8 mouse cellular contexts compared by ENCODE assay signal in the genomic region with DNA sequence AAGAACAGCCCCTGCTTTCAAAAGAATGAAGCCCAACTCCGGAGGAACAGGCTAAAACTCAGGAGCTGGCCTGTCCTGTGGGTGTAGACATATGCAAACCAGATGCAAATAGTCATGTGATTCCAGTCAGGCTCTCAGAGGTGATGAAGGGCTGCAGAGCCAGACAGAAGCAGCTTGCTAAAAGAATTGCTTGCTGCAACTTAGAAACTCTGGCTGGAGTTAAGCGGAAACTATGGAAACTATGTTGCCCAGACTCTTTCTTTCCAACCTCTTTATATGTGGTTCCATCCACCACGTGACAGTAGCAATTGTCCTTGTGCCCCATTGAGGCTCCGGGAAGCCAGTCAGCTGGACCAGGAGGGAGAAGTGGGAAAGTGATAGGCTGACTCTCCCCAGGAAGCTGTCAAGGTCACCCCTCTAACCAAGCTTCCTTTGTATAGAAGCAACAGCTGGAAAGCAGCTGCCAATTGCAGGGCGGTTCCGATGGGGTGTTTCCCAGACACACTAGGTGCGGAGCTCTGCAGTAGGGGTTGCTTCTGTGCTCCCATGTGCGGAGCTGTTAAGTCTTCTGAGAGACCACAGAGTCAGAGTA. TPM values are rescaled to one million over a fixed set of nuclear protein-coding genes. Genes with fewer than 3 reads are reported as not detected.
DNase-seq lines count a peak whose midpoint lies in the region; ATAC-seq lines count a peak whose summit lies in the region.

No protein-coding gene starts in this region.

- peak; percentile 88 for ATAC-seq in intestine, embryonic 14.5 days (replicated peaks; ENCODE audit: low FRiP score, low TSS enrichment, low read depth)

- peak overlapping the region; percentile 32 for H3K4me2 ChIP-seq in intestine, embryonic 14.5 days (ENCODE audit: low read length)

- H3K4me1 ChIP-seq in embryonic facial prominence, embryonic 10.5 days, result peaks cover 40% of the 10 kb centered on the region
- peaks cover 15% of the 10 kb centered on the region for H3K4me1 ChIP-seq in intestine, embryonic 14.5 days (replicated peaks; ENCODE audit: control insufficient read depth, insufficient read depth, low read length)

- no peaks in the 10 kb centered on the region for H3K27me3 ChIP-seq in embryonic facial prominence, embryonic 10.5 days (replicated peaks; ENCODE audit: low read depth, poor library complexity, severe bottlenecking)
- no peaks in the 10 kb centered on the region for H3K27me3 ChIP-seq in intestine, embryonic 14.5 days (replicated peaks; ENCODE audit: control insufficient read depth, insufficient read depth, low read length)

- peak overlapping the region; percentile 80 for H3K27ac ChIP-seq in embryonic facial prominence, embryonic 10.5 days (replicated peaks)
- peak overlapping the region; percentile 85 for H3K27ac ChIP-seq in intestine, embryonic 14.5 days (ENCODE audit: low read depth)

- H3K9ac ChIP-seq in intestine, embryonic 14.5 days (ENCODE audit: low read length), result no peak overlapping the region

- DNase-seq in NIH3T3 (ENCODE audit: low read depth), result peak; percentile 70
- peak; percentile 68 for DNase-seq in embryonic facial prominence, embryonic 10.5 days (ENCODE audit: low spot score)
- DNase-seq in intestine, embryonic 14.5 days (ENCODE audit: low spot score), result peak; percentile 69
- peak; percentile 35 for DNase-seq in lung, postnatal 36 days
- no peak for DNase-seq in gastrocnemius, adult 8-10 months (ENCODE audit: low spot score in 2 of 2)
- DNase-seq in thymus, postnatal 10 days (ENCODE audit: low spot score in 2 of 2), result no peak
- DNase-seq in cerebellum, postnatal 36 days, result no peak
- no peak for DNase-seq in right cerebral cortex, postnatal 25 days

- peak overlapping the region; percentile 36 for H3K4me3 ChIP-seq in embryonic facial prominence, embryonic 10.5 days
- H3K4me3 ChIP-seq in intestine, embryonic 14.5 days (ENCODE audit: low read depth, low read length), result no peak overlapping the region

- WGBS in embryonic facial prominence, embryonic 10.5 days, result 7% methylated on average over 8 of the region's 8 CpGs
- 7% methylated on average over 8 of the region's 8 CpGs for WGBS in intestine, embryonic 14.5 days

- H3K9me3 ChIP-seq in embryonic facial prominence, embryonic 10.5 days, result no peaks in the 10 kb centered on the region
- no peaks in the 10 kb centered on the region for H3K9me3 ChIP-seq in intestine, embryonic 14.5 days (ENCODE audit: control insufficient read depth, low read length)

- H3K36me3 ChIP-seq in embryonic facial prominence, embryonic 10.5 days (replicated peaks), result no peaks in the 10 kb centered on the region
- no peaks in the 10 kb centered on the region for H3K36me3 ChIP-seq in intestine, embryonic 14.5 days (ENCODE audit: control insufficient read depth, insufficient read depth, low read length)

RNA-seq across cellular contexts. Expression of a gene that starts 8.0 kb away (rescaled TPM):
- polyA plus RNA-seq in embryonic facial prominence, embryonic 10.5 days (2016; fragmentation: Nextera tagmentation; extraction: Ambion mirVana), result 21.1 and 23.5 TPM in 2 replicates
- polyA plus RNA-seq in intestine, embryonic 14.5 days (2014; fragmentation: Nextera tagmentation; extraction: Ambion mirVana), result 25.3 and 29.2 TPM in 2 replicates
- 10 to 100 TPM in 1 of 4 experiments, 1 to 10 TPM in 3; 3.5 to 11.1 (median 6.0) TPM for total RNA-seq in gastrocnemius, adult 8-10 months (2022)

RNA-seq across cellular contexts. Expression of a gene that starts 39.3 kb away (rescaled TPM):
- polyA plus RNA-seq in embryonic facial prominence, embryonic 10.5 days (2016; fragmentation: Nextera tagmentation; extraction: Ambion mirVana), result not detected in 2 replicates
- polyA plus RNA-seq in intestine, embryonic 14.5 days (2014; fragmentation: Nextera tagmentation; extraction: Ambion mirVana), result not detected in 2 replicates
- not detected for total RNA-seq in gastrocnemius, adult 8-10 months (2022)

Comparison
In these comparisons a context has a peak if more than half of its experiments do, and no peak if none do; other contexts are left out.
1. DNase-seq: peak in NIH3T3 (single experiment), embryonic facial prominence, embryonic 10.5 days (single experiment), intestine, embryonic 14.5 days (single experiment) and lung, postnatal 36 days (single experiment); none in gastrocnemius, adult 8-10 months (0 of 2), thymus, postnatal 10 days (0 of 2), cerebellum, postnatal 36 days (0 of 2) and right cerebral cortex, postnatal 25 days (single experiment).